Mouse (Mus musculus) heart, embryonic 14.5 days (tissue): ENCODE measurements around the gene Tnni1. TPM values are rescaled to one million over a fixed set of nuclear protein-coding genes. Genes with fewer than 3 reads are reported as not detected.
A peak's percentile ranks its signal among the peaks of the same experiment; 100 is the strongest.

Experiments used
- ATAC-seq: fragments of 200-750 bp; cut with Nextera tagmentation; 2 replicates; pipeline ENCODE4 v1.8.0; 2017; ENCODE audit warnings: low read depth, moderate TSS enrichment; ENCODE audit not compliant: insufficient number of reproducible peaks, insufficient read depth, low FRiP score
- H3K27ac ChIP-seq, 2 experiments: fragments of 200-500 bp in 1 of 2; fragments of 300-500 bp in 1 of 2; sonication (generic) in 1 of 2; replicated peaks in 1 of 2; 2 replicates each; pipeline ENCODE4 v1.5.1; 2012 to 2014; ENCODE audit warnings: low read depth in 2 of 2, low read length in 2 of 2, control low read depth in 1 of 2, mild to moderate bottlenecking in 1 of 2, mixed read lengths in 1 of 2; ENCODE audit not compliant: control insufficient read depth in 1 of 2, insufficient read depth in 1 of 2
- H3K27me3 ChIP-seq: fragments of 300-500 bp; sonication (generic); 2 replicates; pipeline ENCODE4 v1.6.1; 2014; ENCODE audit warnings: mild to moderate bottlenecking, low read length, control low read depth; ENCODE audit not compliant: control insufficient read depth, insufficient read depth
- H3K36me3 ChIP-seq: fragments of 300-500 bp; sonication (generic); 2 replicates; pipeline ENCODE4 v1.6.1; 2014; ENCODE audit warnings: mild to moderate bottlenecking, control low read depth, low read length, mixed read lengths; ENCODE audit not compliant: control insufficient read depth, insufficient read depth
- H3K4me1 ChIP-seq, 2 experiments: fragments of 200-500 bp in 1 of 2; fragments of 300-500 bp in 1 of 2; sonication (generic) in 1 of 2; 2 replicates each; pipeline ENCODE4 v1.6.1; 2012 to 2014; ENCODE audit warnings: low read length in 2 of 2, control low read depth in 1 of 2, mixed read lengths in 1 of 2; ENCODE audit not compliant: control insufficient read depth in 2 of 2, insufficient read depth in 2 of 2
- H3K4me2 ChIP-seq: fragments of 300-500 bp; sonication (generic); 2 replicates; pipeline ENCODE4 v1.6.1; 2014; ENCODE audit warnings: mild to moderate bottlenecking, low read length
- H3K4me3 ChIP-seq, 2 experiments: fragments of 200-500 bp in 1 of 2; fragments of 300-500 bp in 1 of 2; sonication (generic) in 1 of 2; 2 replicates each; pipeline ENCODE4 v1.5.1; 2012 to 2014; ENCODE audit warnings: low read length in 2 of 2, mild to moderate bottlenecking in 2 of 2, control low read depth in 1 of 2, low read depth in 1 of 2, moderate library complexity in 1 of 2; ENCODE audit not compliant: control insufficient read depth in 1 of 2, insufficient read depth in 1 of 2
- H3K9ac ChIP-seq: fragments of 300-500 bp; sonication (generic); 2 replicates; pipeline ENCODE4 v1.6.1; 2014; ENCODE audit warnings: mild to moderate bottlenecking, low read length
- H3K9me3 ChIP-seq: fragments of 300-500 bp; sonication (generic); 2 replicates; pipeline ENCODE4 v1.6.1; 2016; ENCODE audit warnings: low read length, control low read depth; ENCODE audit not compliant: control insufficient read depth
- WGBS: fragments of 180-500 bp; shearing (Covaris S2); extraction: QIAGEN DNeasy Blood & Tissue Kit; methylation state at CpG from one replicate; pipeline ENCODE4 v1.1.7; 2014; 5-methylcytosine and 5-hydroxymethylcytosine counted together
- polyA plus RNA-seq: library from polyadenylated mRNA; unstranded; fragments of >200 nt; fragmentation: Nextera tagmentation; extraction: Ambion mirVana; gene quantifications from 2 replicates; pipeline ENCODE4 v1.2.1, GENCODE M21; 2014

Tnni1 gene
- polyA plus RNA-seq, 1 experiment from 2014 or later = 5,035 TPM

DNA sequence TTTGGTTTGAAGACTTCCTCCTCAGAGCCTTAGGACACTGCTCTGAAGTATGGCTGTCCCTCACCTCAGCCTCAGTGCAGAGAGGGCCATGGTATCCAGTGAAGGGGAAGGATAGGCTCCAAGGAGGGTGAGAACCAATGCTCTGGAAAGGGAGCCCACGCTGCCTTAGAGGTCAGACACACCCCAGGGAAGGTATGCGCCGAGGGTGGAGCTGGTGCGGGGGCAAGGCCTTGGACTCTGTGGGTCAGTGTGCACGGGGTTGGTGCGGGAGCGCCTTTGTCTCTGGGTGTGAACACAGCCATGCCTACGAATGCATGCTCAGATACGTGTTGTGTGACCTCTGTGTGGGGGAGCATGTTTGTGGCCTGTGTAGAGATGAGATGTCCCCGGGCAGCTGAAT lies 40.8 kb downstream of the Tnni1 start:
- H3K9me3 ChIP-seq = no peaks in the 10 kb centered on the region
- H3K9ac ChIP-seq = no peak overlapping the region
- H3K4me3 ChIP-seq = no peak overlapping the region
- 93% methylated on average over 10 of the region's 10 CpGs for WGBS
- H3K4me2 ChIP-seq = no peak overlapping the region
- H3K36me3 ChIP-seq = no peaks in the 10 kb centered on the region
- H3K27me3 ChIP-seq = peaks cover 15% of the 10 kb centered on the region
- no peak overlapping the region for H3K27ac ChIP-seq
- no peak for ATAC-seq
- peaks cover 9 to 14% of the 10 kb centered on the region in 2 experiments; a peak in 2 of 4 replicates for H3K4me1 ChIP-seq

DNA sequence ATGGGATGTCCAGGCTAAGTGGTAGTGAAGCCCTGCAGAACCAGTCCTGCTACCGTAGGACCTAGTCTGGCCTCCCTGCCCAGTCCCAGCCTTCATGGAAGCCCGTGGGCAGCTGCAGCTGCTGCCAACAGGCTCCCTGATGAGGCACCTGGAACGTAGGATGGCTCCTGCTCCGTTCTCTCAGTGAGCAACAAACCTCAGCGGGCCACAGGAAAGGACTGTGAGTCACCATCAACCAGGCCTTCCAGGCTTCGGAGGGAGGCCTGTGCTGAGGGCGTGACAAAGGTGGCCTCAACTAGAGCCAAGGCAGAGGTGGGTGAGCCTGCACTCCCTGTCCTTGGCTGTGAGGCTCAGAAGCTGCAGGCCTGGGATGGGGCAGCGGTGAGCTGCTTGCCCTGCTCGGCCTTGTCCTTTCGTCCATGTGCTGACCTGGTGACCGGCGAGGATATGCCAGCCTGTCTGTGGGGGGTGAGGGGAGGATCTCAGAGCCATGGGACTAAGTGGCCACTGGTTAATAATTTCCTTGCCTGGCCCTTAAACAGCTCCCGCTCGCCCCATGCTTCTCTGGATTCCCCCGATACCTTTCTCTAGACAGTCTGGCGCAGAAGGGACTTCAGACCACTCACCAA lies 41.6 kb downstream of the Tnni1 start:
- WGBS = 85% methylated on average over 16 of the region's 16 CpGs
- Histone ChIP-seq H3K27me3 (peaks cover 15% of the 10 kb centered on the region), H3K9ac (no peak overlapping the region), H3K36me3 (no peaks in the 10 kb centered on the region), H3K9me3 (no peaks in the 10 kb centered on the region), H3K27ac (no peak overlapping the region), H3K4me3 (no peak overlapping the region), H3K4me1 (peaks cover 9 to 14% of the 10 kb centered on the region in 2 experiments; a peak in 2 of 4 replicates), H3K4me2 (no peak overlapping the region)
- no peak for ATAC-seq

DNA sequence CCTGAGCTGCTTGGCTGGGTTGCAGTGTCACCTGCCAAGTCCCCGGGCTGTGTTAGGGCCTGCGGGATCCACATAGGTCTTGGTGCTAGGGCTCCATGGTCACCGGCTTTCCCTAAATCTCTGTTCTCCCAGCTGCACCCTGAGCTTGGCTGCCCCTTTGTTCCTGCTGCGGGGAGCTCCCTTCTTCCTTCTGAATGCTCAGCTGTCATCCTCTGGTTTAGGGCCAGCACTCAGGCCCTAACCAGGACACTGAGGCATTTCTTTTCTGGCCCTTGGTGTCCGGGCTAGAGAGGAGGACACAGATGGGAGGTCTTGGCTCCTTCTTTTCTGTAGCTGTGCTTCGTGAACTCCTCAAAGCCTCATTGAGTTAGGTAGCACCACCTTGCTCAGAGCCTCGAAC lies 42.5 kb downstream of the Tnni1 start:
- Histone ChIP-seq H3K9ac (no peak overlapping the region), H3K4me2 (no peak overlapping the region), H3K4me3 (no peak overlapping the region), H3K9me3 (no peaks in the 10 kb centered on the region), H3K36me3 (no peaks in the 10 kb centered on the region), H3K4me1 (peaks cover 7 to 14% of the 10 kb centered on the region in 2 experiments; a peak in 2 of 4 replicates), H3K27ac (no peak overlapping the region), H3K27me3 (peaks cover 15% of the 10 kb centered on the region)
- no peak for ATAC-seq
- 87% methylated on average over 7 of the region's 7 CpGs for WGBS

DNA sequence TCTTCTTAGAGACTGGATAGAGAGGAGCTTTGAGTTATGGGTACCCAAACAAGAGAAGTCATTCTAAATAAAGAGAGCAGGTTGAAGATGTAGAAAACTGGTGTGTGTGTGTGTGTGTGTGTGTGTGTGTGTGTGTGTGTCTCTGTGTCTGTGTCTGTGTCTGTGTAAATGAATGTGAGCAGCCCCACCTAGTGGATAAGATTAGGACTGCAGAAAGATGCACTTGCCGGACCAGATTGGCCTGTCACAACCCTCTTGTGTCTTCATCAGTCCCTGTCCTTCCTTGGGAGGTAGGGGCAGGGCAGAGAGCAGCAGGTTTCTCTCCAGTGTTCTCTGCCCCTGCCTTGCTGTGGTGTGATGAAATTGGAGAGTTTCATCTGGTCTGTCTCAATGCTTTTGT lies 49.7 kb downstream of the Tnni1 start:
- Histone ChIP-seq H3K4me1 (peaks cover 12 to 40% of the 10 kb centered on the region in 2 experiments), H3K27me3 (no peaks in the 10 kb centered on the region), H3K27ac (no peak overlapping the region), H3K4me2 (no peak overlapping the region), H3K36me3 (no peaks in the 10 kb centered on the region), H3K9me3 (no peaks in the 10 kb centered on the region), H3K4me3 (no peak overlapping the region), H3K9ac (no peak overlapping the region)
- no peak for ATAC-seq
- WGBS = 10% methylated on average over 1 of the region's 1 CpGs

DNA sequence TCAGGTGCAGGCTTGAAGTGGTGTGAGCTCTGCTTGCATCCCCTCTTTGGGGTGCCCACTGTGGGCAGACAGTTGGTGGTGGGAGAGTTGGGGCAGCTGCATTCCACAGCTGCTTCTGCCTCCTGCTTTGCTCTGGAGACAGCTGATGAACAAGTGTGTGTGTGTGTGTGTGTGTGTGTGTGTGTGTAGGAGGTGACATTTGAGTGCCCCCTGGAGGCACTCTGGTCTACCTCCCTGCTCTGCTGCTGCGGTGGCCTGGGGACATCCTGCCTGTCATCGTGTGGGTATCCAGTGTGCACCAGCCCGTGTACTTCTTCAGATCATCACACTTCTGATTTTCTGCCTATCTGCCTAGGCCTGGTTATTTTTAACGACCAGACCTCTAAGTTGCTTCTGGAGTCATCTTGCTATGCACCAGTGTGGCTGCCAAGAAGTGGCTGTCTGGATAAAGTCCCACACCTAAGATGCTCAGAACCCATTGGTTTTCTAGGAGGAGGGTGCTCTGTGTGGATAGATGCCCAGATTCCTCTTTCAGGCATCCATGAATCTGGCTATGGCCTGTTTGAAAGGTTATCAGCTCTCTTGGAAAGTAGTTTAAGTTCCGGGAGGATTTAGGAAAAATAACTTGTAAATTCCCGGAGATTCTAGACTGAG lies 55.1 kb downstream of the Tnni1 start:
- Histone ChIP-seq H3K27ac (peak overlapping the region; percentile 35 to 97), H3K9ac (peak overlapping the region; percentile 63), H3K27me3 (no peaks in the 10 kb centered on the region), H3K36me3 (peaks cover 17% of the 10 kb centered on the region; the same call in 1 of the 2 replicates), H3K4me3 (no peak overlapping the region), H3K4me2 (peak overlapping the region; percentile 19), H3K9me3 (no peaks in the 10 kb centered on the region), H3K4me1 (peaks cover 29 to 59% of the 10 kb centered on the region in 2 experiments)
- WGBS = 20% methylated on average over 6 of the region's 6 CpGs
- ATAC-seq = no peak

DNA sequence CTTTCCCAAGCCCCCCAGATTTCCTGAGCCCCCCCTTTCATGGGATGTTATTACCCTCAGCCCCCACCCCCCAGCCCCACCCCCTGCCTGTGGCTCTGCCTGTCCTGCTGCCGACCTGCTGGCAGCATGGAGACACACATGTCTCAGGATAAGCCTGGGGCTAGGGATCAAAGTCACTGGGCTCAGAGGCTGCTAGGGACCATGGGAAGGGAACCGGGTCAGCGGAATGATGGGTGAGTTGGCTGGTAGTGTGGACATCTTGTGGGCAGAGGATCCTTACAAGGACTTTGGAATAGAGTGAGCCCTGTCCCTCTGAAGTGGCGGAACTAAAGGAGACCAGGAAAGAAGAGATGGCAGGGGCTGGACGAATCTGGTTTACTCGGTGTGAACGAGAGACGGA lies 55.7 kb downstream of the Tnni1 start:
- no peak overlapping the region for H3K4me3 ChIP-seq
- no peaks in the 10 kb centered on the region for H3K27me3 ChIP-seq
- peaks cover 31 to 56% of the 10 kb centered on the region in 2 experiments for H3K4me1 ChIP-seq
- ATAC-seq = no peak
- peak overlapping the region; percentile 97 to 98 for H3K27ac ChIP-seq
- H3K9me3 ChIP-seq = no peaks in the 10 kb centered on the region
- peaks cover 23% of the 10 kb centered on the region for H3K36me3 ChIP-seq
- 46% methylated on average over 8 of the region's 8 CpGs for WGBS
- peak overlapping the region; percentile 46 for H3K4me2 ChIP-seq
- H3K9ac ChIP-seq = peak overlapping the region; percentile 63

DNA sequence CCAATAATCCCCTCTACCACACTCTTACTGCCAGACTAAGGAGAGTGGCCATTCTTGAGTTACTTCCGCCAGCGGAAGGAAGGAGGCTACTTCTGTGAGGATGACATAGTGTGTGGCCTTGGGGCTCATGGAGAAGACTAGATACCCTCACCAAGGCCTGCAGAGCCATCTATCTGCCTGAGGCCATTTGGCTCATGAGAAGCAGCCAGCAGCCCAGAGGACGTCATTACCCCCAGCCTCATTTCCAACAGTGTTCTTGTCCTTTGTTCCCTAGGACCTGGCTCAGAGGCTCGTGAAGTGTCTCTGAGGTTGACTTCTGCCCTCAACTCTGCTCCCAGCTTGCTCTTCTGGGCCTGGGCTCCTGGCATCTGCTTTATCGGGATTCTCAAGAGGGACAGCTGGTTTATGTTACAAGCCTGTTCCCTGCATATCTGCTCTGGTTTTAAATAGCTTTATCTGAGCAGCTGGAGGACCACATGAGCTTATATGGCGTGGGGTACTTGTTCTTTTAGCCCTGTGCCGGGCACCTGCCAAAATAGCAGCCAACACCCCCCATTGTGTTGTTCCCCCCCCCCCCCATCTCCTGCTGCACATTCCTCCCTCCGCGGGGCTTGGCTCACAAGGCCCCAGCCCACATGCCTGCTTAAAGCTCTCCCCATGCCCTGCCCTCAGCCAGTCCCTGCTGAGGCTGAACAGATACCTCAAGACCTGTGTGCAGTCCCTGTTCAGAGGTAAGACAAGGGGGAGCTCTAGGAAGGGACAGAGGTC lies 56.7 kb downstream of the Tnni1 start, which contains the start of gene Tnnt2:
Gene Tnnt2, plus strand, starts transcription at position 639 of the 768 bp plus-strand sequence.
- peak within 1 kb of the TSS; percentile 97 to 100 for H3K27ac ChIP-seq
- peaks cover 33 to 57% of the 10 kb centered on the region in 2 experiments for H3K4me1 ChIP-seq
- ATAC-seq = peak; percentile 91
- H3K27me3 ChIP-seq = no peaks in the 10 kb centered on the region
- H3K4me3 ChIP-seq = peak within 1 kb of the TSS; percentile 52 to 71
- peak within 1 kb of the TSS; percentile 75 for H3K4me2 ChIP-seq
- peaks cover 32% of the 10 kb centered on the region for H3K36me3 ChIP-seq
- 12% methylated on average over 9 of the region's 9 CpGs for WGBS
- peak within 1 kb of the TSS; percentile 89 for H3K9ac ChIP-seq
- no peaks in the 10 kb centered on the region for H3K9me3 ChIP-seq
